Mouse (Mus musculus) kidney, postnatal 14 days (tissue): ENCODE results near the gene Necab3.

Experiments used
- DNase-seq: peaks from one replicate; pipeline ENCODE4 v3.0.0; 2022; ENCODE audit warnings: mixed read lengths

Gene Necab3

GRCm38 (mm10) chr2:154571266-154571665 lies 12.6 kb upstream of the Necab3 start:
- DNase-seq: no peak

- DNase-seq: no peak
These were observed 12.0 kb upstream of the Necab3 start for GRCm38 (mm10) chr2:154570666-154571065.

GRCm38 (mm10) chr2:154569836-154570286 lies 11.2 kb upstream of the Necab3 start, which contains the start of gene E2f1:
Gene E2f1 (minus strand): TSS chr2:154569892.
- DNase-seq: peak; percentile 97

- peak; percentile 80 for DNase-seq
These were observed 10.5 kb upstream of the Necab3 start for GRCm38 (mm10) chr2:154569071-154569748.

- no peak for DNase-seq
These were observed 9.8 kb upstream of the Necab3 start for GRCm38 (mm10) chr2:154568329-154569070.

- peak; percentile 34 for DNase-seq
These were observed 9.1 kb upstream of the Necab3 start for GRCm38 (mm10) chr2:154567766-154568165.

- DNase-seq: peak; percentile 58
These were observed 8.0 kb upstream of the Necab3 start for GRCm38 (mm10) chr2:154566641-154567040.

GRCm38 (mm10) chr2:154565562-154565961 lies 6.9 kb upstream of the Necab3 start:
- DNase-seq: no peak

GRCm38 (mm10) chr2:154563612-154564170 lies 5.0 kb upstream of the Necab3 start:
- peak; percentile 77 for DNase-seq

GRCm38 (mm10) chr2:154557184-154557832 lies 1.4 kb downstream of the Necab3 start:
- DNase-seq: peak; percentile 72

GRCm38 (mm10) chr2:154555235-154555634 lies 3.5 kb downstream of the Necab3 start:
- DNase-seq: no peak

- peak; percentile 78 for DNase-seq
These were observed 6.2 kb downstream of the Necab3 start for GRCm38 (mm10) chr2:154552424-154552907.

GRCm38 (mm10) chr2:154551927-154552326 lies 6.8 kb downstream of the Necab3 start:
- no peak for DNase-seq

GRCm38 (mm10) chr2:154551476-154551875 lies 7.2 kb downstream of the Necab3 start, which contains the start of gene Actl10:
Gene Actl10 (plus strand): TSS chr2:154551776.
- no peak for DNase-seq

GRCm38 (mm10) chr2:154550937-154551336 lies 7.8 kb downstream of the Necab3 start:
- DNase-seq: no peak

- DNase-seq: no peak
These were observed 8.9 kb downstream of the Necab3 start for GRCm38 (mm10) chr2:154549886-154550189.

- peak; percentile 80 for DNase-seq
These were observed 9.4 kb downstream of the Necab3 start for GRCm38 (mm10) chr2:154549127-154549885.

- peak; percentile 20 for DNase-seq
These were observed 10.0 kb downstream of the Necab3 start for GRCm38 (mm10) chr2:154548688-154549087.

- no peak for DNase-seq
These were observed 12.0 kb downstream of the Necab3 start, which contains the start of gene 1700003F12Rik for GRCm38 (mm10) chr2:154546711-154547110. Gene 1700003F12Rik (plus strand): TSS chr2:154547085.

- no peak for DNase-seq
These were observed 14.9 kb downstream of the Necab3 start for GRCm38 (mm10) chr2:154543567-154544347.

- DNase-seq: no peak
These were observed 17.1 kb downstream of the Necab3 start for GRCm38 (mm10) chr2:154541630-154542029.
